Mouse (Mus musculus) midbrain, postnatal 0 days (tissue): ENCODE data around the gene Gm11214. TPM values are rescaled to one million over a fixed set of nuclear protein-coding genes. Genes with fewer than 3 reads are reported as not detected.

Source experiments
- ATAC-seq: fragments of 200-750 bp; cut with Nextera tagmentation; 2 replicates; pipeline ENCODE4 v1.8.0; 2017; ENCODE audit warnings: moderate number of reproducible peaks, mild to moderate bottlenecking, moderate TSS enrichment, moderate library complexity; ENCODE audit not compliant: low FRiP score
- DNase-seq: peaks from one replicate; pipeline ENCODE4 v3.0.0-alpha.2; 2015; ENCODE audit warnings: low spot score
- H3K27ac ChIP-seq: fragments of 300-500 bp; sonication (generic); 2 replicates; pipeline ENCODE4 v1.5.1; 2014; ENCODE audit warnings: low read depth, mild to moderate bottlenecking, low read length, mixed read lengths
- H3K27me3 ChIP-seq: fragments of 300-500 bp; sonication (generic); 2 replicates; pipeline ENCODE4 v1.6.1; 2014; ENCODE audit warnings: low read length, control low read depth, mixed read lengths; ENCODE audit not compliant: insufficient read depth
- H3K36me3 ChIP-seq: fragments of 300-500 bp; sonication (generic); 2 replicates; pipeline ENCODE4 v1.6.1; 2014; ENCODE audit warnings: low read length, control low read depth, mixed read lengths; ENCODE audit not compliant: insufficient read depth
- H3K4me1 ChIP-seq: fragments of 300-500 bp; sonication (generic); 2 replicates; pipeline ENCODE4 v1.6.1; 2014; ENCODE audit warnings: mild to moderate bottlenecking, control low read depth, antibody characterized with exemption, low read length, mixed read lengths; ENCODE audit not compliant: insufficient read depth
- H3K4me2 ChIP-seq: fragments of 300-500 bp; sonication (generic); 2 replicates; pipeline ENCODE4 v1.6.1; 2014; ENCODE audit warnings: low read depth, mild to moderate bottlenecking, low read length, mixed read lengths; ENCODE audit not compliant: poor library complexity, severe bottlenecking
- H3K4me3 ChIP-seq: fragments of 300-500 bp; sonication (generic); 2 replicates; pipeline ENCODE4 v1.5.1; 2014; ENCODE audit warnings: low read depth, mild to moderate bottlenecking, low read length, moderate library complexity
- H3K9ac ChIP-seq: fragments of 300-500 bp; sonication (generic); replicated peaks from 2 replicates; pipeline ENCODE4 v1.6.1; 2014; ENCODE audit warnings: mild to moderate bottlenecking, low read length, moderate library complexity, mixed read lengths; ENCODE audit not compliant: poor library complexity, severe bottlenecking
- H3K9me3 ChIP-seq: fragments of 300-500 bp; sonication (generic); 2 replicates; pipeline ENCODE4 v1.6.1; 2016; ENCODE audit warnings: low read length, control low read depth
- CTCF ChIP-seq: IDR thresholded peaks from 2 replicates; pipeline ENCODE4 v1.5.1; 2016; ENCODE audit warnings: antibody characterized with exemption, mild to moderate bottlenecking
- WGBS: fragments of 180-500 bp; shearing (Covaris S2); extraction: QIAGEN DNeasy Blood & Tissue Kit; methylation state at CpG from one replicate; pipeline ENCODE4 v1.1.7; 2014; 5-methylcytosine and 5-hydroxymethylcytosine counted together
- polyA plus RNA-seq: library from polyadenylated mRNA; unstranded; fragments of >200 nt; fragmentation: Nextera tagmentation; extraction: Ambion mirVana; gene quantifications from 2 replicates; pipeline ENCODE4 v1.2.1, GENCODE M21; 2015
- total RNA-seq: library from RNA; depleted of rRNA; stranded (reverse); fragments of >200 nt; gene quantifications from 2 replicates; pipeline ENCODE4 v1.2.3, GENCODE M21; 2014

The Gm11214 gene
- total and polyA plus RNA-seq, 2 experiments from 2014 or later, result not detected

DNA sequence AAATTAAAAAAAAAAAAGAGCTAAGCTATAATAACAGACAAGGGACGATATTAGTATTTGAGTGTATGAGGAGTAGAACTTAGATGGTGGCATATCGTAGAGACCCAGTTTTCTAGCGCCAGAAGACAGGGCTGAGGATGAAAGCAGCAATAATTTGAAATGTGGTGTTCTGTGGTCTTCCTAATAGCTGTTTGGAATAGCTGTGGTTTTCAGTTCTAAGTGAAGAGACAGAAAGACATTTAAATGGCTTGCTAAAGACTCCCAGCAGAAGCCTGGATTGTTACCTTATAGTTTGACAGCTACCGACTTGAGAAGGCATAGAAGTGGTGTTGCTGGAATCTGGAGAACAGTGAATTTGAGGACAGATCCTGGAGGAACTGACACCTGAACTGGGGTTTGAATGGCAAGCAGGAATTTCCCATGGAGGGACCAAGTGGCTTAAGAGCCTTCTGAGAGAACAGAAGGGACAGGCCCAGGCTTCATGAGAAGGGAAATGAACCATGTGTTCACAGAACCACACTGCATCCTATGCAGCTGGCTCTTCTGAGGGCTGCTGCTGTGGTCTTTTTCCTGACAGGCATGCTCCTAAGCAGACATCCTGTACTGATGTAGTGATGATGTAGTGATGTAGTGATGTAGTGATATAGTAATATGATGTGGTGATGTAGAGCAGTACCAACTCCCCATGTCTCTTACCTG lies 39.0 kb upstream of the Gm11214 start:
- WGBS, result 91% methylated on average over 4 of the region's 4 CpGs
- no peak for ATAC-seq
- DNase-seq, result no peak
- Histone ChIP-seq H3K4me2 (no peak overlapping the region), H3K4me1 (peaks cover 7% of the 10 kb centered on the region; the same call in 1 of the 2 replicates), H3K9me3 (no peaks in the 10 kb centered on the region), H3K4me3 (no peak overlapping the region), H3K9ac (no peak overlapping the region), H3K27ac (no peak overlapping the region), H3K27me3 (no peaks in the 10 kb centered on the region), H3K36me3 (no peaks in the 10 kb centered on the region)
- no peak for TF ChIP-seq CTCF

DNA sequence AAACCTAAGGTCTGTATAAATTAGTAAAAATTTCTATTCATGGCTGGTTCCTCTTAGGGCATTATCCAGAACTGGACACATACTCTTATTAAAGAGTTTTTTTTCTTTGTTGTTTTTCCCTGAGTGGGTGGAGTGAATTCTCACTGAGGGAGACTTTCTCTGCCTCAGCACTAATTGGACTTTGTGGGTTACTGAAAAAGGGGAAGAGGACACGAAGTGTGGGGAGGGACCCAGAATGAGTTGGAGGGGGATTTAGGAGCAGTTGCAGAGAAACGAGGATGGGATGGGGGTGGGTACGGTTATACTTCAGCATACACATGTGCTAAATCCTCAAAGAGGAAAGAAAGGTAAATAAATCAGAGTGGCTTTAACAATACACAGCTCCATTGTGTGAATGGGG lies 36.6 kb upstream of the Gm11214 start:
- ATAC-seq, result no peak
- H3K9me3 ChIP-seq, result no peaks in the 10 kb centered on the region
- H3K27me3 ChIP-seq, result no peaks in the 10 kb centered on the region
- WGBS, result 60% methylated on average over 3 of the region's 3 CpGs
- H3K9ac ChIP-seq, result no peak overlapping the region
- DNase-seq, result no peak
- H3K4me3 ChIP-seq, result no peak overlapping the region
- no peaks in the 10 kb centered on the region for H3K36me3 ChIP-seq
- no peak for TF ChIP-seq CTCF
- no peak overlapping the region for H3K27ac ChIP-seq
- H3K4me2 ChIP-seq, result no peak overlapping the region
- 0 out of 2 replicates have a peak, but pooled peaks cover 4% of the 10 kb centered on the region for H3K4me1 ChIP-seq

DNA sequence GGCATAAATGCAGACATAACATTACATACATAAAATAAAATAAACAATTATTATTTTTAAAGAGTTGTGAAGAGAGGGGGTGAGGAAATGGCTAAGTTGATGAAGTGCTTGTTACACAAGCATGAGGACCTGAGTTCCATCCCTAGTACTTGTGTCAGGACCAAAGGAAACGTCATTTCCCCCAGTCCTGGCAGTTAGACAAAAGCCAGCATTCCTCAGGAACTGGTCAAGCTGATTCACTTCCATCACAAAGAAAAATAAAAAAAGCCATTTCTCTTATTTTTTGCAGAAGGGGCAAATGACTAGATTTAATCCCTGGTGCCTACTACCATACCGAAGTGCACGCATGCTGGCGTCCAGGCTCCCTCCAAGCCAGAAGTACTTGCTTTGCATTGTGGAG lies 33.7 kb upstream of the Gm11214 start:
- Histone ChIP-seq H3K27me3 (no peaks in the 10 kb centered on the region), H3K27ac (no peak overlapping the region), H3K36me3 (no peaks in the 10 kb centered on the region), H3K4me3 (no peak overlapping the region), H3K4me2 (no peak overlapping the region), H3K9ac (no peak overlapping the region), H3K4me1 (0 out of 2 replicates have a peak, but pooled peaks cover 4% of the 10 kb centered on the region), H3K9me3 (no peaks in the 10 kb centered on the region)
- ATAC-seq, result no peak
- DNase-seq, result no peak
- WGBS, result 88% methylated on average over 4 of the region's 4 CpGs
- TF ChIP-seq CTCF, result no peak

DNA sequence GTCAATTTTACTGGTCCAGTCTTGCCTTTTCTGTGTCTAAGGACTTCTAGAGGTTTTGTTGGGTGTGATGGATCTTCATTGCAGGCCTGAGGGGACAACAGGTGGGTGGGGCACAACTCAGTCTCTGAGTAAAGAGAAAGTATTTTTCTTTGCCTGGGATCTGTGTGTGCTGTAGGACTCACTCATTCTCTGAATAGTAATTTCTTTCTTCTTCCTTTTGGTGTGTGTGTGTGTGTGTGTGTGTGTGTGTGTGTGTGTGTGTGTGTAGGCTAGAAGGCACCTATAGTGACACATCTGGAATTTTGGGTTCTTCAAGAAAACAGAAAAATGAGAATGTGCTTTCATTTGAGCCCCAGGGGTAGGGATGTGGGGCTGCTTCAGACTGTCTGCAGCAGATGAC lies 29.2 kb upstream of the Gm11214 start:
- H3K4me3 ChIP-seq, result no peak overlapping the region
- H3K36me3 ChIP-seq, result no peaks in the 10 kb centered on the region
- no peak overlapping the region for H3K27ac ChIP-seq
- H3K4me2 ChIP-seq, result no peak overlapping the region
- no peaks in the 10 kb centered on the region for H3K4me1 ChIP-seq
- H3K27me3 ChIP-seq, result no peaks in the 10 kb centered on the region
- ATAC-seq (no peak), DNase-seq (no peak)
- H3K9me3 ChIP-seq, result no peaks in the 10 kb centered on the region
- TF ChIP-seq CTCF, result no peak
- H3K9ac ChIP-seq, result no peak overlapping the region

DNA sequence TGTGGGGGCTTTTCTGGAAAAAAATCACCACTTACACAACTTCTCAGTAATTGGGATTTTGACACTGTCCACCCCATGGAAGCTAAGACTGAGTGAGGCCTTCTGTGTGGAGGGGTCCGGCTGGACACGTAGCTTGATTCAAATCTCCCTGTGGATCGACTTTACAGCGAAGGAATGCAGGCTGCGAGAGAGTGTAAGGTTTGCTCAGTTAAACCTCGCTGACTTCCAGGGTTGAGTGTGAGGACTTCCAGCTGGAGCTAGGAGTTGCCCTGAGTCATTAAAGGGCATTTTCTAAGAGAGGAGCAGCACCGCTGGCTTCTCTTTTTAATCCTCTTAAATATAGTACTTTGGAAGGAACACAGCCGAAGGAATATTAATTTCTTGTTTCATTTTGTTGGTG lies 24.2 kb upstream of the Gm11214 start:
- Histone ChIP-seq H3K4me3 (no peak overlapping the region), H3K4me2 (no peak overlapping the region), H3K9ac (no peak overlapping the region), H3K27me3 (no peaks in the 10 kb centered on the region), H3K4me1 (no peaks in the 10 kb centered on the region), H3K36me3 (no peaks in the 10 kb centered on the region), H3K9me3 (no peaks in the 10 kb centered on the region), H3K27ac (no peak overlapping the region)
- 70% methylated on average over 8 of the region's 8 CpGs for WGBS
- DNase-seq, result no peak
- TF ChIP-seq CTCF, result no peak
- ATAC-seq, result no peak

DNA sequence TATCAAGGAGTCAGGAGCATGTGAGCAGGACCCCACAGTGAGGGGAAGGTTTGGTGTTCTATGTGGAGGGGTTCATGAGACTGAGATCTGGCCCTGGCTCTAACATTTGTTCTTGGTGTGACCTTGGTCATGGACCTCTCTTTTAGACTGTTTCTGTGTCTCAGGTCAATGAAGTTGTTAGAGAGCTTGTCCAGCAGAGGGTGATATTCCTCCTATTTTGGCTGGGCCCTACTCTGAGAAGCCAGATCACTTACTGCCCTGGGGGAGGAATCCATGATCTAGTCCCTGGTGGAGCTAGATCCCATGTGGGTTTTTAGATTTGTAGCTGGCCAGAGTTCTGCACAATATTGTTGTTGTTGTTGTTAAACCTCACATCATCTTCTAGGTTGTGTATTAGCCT lies 23.0 kb upstream of the Gm11214 start:
- no peak overlapping the region for H3K4me2 ChIP-seq
- H3K9me3 ChIP-seq, result no peaks in the 10 kb centered on the region
- ATAC-seq, result no peak
- no peak overlapping the region for H3K9ac ChIP-seq
- no peaks in the 10 kb centered on the region for H3K27me3 ChIP-seq
- no peak overlapping the region for H3K4me3 ChIP-seq
- H3K36me3 ChIP-seq, result no peaks in the 10 kb centered on the region
- TF ChIP-seq CTCF, result peak; percentile 61
- DNase-seq, result no peak
- H3K4me1 ChIP-seq, result no peaks in the 10 kb centered on the region
- no peak overlapping the region for H3K27ac ChIP-seq
